Mouse (Mus musculus) B cell, adult (primary cell): ENCODE measurements around the gene Dnaaf1. TPM values are rescaled to one million over a fixed set of nuclear protein-coding genes. Genes with fewer than 3 reads are reported as not detected.

ENCODE experiments used
- total RNA-seq: library from RNA; stranded (reverse); gene quantifications from 4 replicates; pipeline ENCODE4 v1.2.4, GENCODE M21; 2023; ENCODE audit not compliant: inconsistent age

Dnaaf1 gene
- total RNA-seq, result not detected in 4 replicates

GRCm38 (mm10) chr8:119574437-119575365 is at the start of gene Dnaaf1, which contains the start of gene Hsdl1:
Dnaaf1 (plus strand) TSS chr8:119575235.
Hsdl1 (minus strand) TSS chr8:119575183.

GRCm38 (mm10) chr8:119558603-119559401 is 16.2 kb upstream of the Dnaaf1 start, which contains the start of gene Mbtps1:
Mbtps1 (minus strand) TSS chr8:119558735.

GRCm38 (mm10) chr8:119604996-119605395 is 30.0 kb downstream of the Dnaaf1 start, which contains the start of gene Taf1c:
Taf1c (minus strand) TSS chr8:119605222.

DNA sequence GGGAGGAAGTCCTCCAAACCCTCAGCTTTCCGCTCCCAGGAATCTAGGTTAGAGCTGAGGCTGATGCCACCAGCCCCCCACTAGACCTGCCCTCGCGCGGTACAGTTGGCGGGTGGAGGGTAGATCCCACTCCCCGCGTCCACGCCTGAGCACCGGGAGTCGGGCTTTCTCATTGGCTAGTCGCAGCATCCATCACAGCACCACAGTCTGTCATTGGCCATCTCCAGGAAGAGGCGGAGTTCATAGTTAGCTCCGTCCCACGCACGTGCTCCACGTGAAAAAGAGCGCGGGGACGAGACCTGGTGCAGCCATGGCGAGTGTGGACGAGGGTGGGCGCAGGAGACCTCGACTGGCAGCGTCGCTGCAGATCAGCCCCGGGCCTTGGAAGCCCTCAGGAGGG is 37.4 kb downstream of the Dnaaf1 start, which contains the start of gene Adad2:
Gene Adad2 (plus strand): TSS at position 277 of the 400 bp plus-strand sequence.

DNA sequence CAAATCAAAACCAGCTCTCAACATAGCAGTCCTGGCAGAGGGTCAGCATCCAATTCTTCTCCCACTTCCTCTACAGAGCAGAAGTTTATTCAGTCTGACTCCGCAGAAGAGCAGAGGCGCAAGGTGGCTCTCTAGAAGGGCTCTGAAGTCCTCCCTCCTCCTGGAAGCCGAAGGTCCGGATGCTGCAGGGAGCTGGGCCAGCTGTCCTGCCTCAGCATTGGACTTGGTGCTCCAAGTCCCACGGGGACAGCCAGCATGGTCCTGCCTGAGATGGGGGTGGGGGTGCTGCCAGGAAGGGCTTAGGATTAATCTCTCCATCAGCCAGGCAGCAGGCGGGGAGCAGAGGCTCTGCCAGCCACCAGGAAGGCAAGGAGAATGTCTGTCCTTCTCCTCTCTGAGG is 60.3 kb downstream of the Dnaaf1 start, which contains the start of gene Kcng4:
Gene Kcng4 (minus strand): TSS at position 303 of the 400 bp plus-strand sequence.

Other genes with a start within 250 kb of the Dnaaf1 start
- gene Hsbp1, start 230.7 kb upstream of the Dnaaf1 start, total RNA-seq, result 77.7 to 82.9 TPM (median 79.0 TPM) in 4 replicates
- 16.8 to 18.9 TPM (median 17.8 TPM) in 4 replicates for gene Mlycd, start 180.4 kb upstream of the Dnaaf1 start, total RNA-seq
- gene Osgin1, start 141.1 kb upstream of the Dnaaf1 start, total RNA-seq, result 5.4 to 10.0 TPM (median 6.8 TPM) in 4 replicates
- 0.26 TPM in 1 of 4 replicates, not detected in the others for gene Necab2, start 128.5 kb upstream of the Dnaaf1 start, total RNA-seq
- 0.42 to 1.5 TPM (median 0.86 TPM) in 4 replicates for gene Slc38a8, start 73.5 kb upstream of the Dnaaf1 start, total RNA-seq
- gene Mbtps1, start 16.5 kb upstream of the Dnaaf1 start, total RNA-seq, result 111 to 116 TPM (median 115 TPM) in 4 replicates
- 38.3 to 50.0 TPM (median 44.7 TPM) in 4 replicates for gene Hsdl1, start 52 bp upstream of the Dnaaf1 start, total RNA-seq
- 19.2 to 21.4 TPM (median 20.7 TPM) in 4 replicates for gene Taf1c, start 30.0 kb downstream of the Dnaaf1 start, total RNA-seq
- not detected in 4 replicates for gene Adad2, start 37.5 kb downstream of the Dnaaf1 start, total RNA-seq
- gene Kcng4, start 60.4 kb downstream of the Dnaaf1 start, total RNA-seq, result not detected in 4 replicates
- gene Wfdc1, start 91.1 kb downstream of the Dnaaf1 start, total RNA-seq, result not detected in 4 replicates
- gene Atp2c2, start 124.8 kb downstream of the Dnaaf1 start, total RNA-seq, result not detected in 4 replicates
- 4.3 to 5.9 TPM (median 5.5 TPM) in 4 replicates for gene Tldc1, start 203.2 kb downstream of the Dnaaf1 start, total RNA-seq